Mouse (Mus musculus) right cerebral cortex, adult 18-20 months (tissue): ENCODE measurements around the gene Anapc16.

Experiments
- DNase-seq: peaks from one replicate; pipeline ENCODE4 v3.0.0; 2022; ENCODE audit warnings: mixed read lengths

Anapc16 gene

GRCm38 (mm10) chr10:59948363-59949254 lies 54.3 kb downstream of the Anapc16 start:
- no peak for DNase-seq

GRCm38 (mm10) chr10:59947296-59948073 lies 55.5 kb downstream of the Anapc16 start:
- no peak for DNase-seq

- no peak for DNase-seq
Measured at GRCm38 (mm10) chr10:59946362-59946761, 56.6 kb downstream of the Anapc16 start.

GRCm38 (mm10) chr10:59945416-59945815 lies 57.5 kb downstream of the Anapc16 start:
- DNase-seq = no peak

- peak; percentile 79 for DNase-seq
Measured at GRCm38 (mm10) chr10:59943421-59943989, 59.4 kb downstream of the Anapc16 start.

GRCm38 (mm10) chr10:59942847-59943420 lies 60.0 kb downstream of the Anapc16 start:
- DNase-seq = peak; percentile 72

GRCm38 (mm10) chr10:59942281-59942846 lies 60.6 kb downstream of the Anapc16 start:
- DNase-seq = peak; percentile 65

GRCm38 (mm10) chr10:59939081-59939480 lies 63.9 kb downstream of the Anapc16 start:
- no peak for DNase-seq

- no peak for DNase-seq
Measured at GRCm38 (mm10) chr10:59938662-59939061, 64.3 kb downstream of the Anapc16 start.
